Mouse (Mus musculus) heart, embryonic 15.5 days (tissue): ENCODE measurements around the gene Crxos. TPM values are rescaled to one million over a fixed set of nuclear protein-coding genes. Genes with fewer than 3 reads are reported as not detected.
"Not testable (repeated sequence)": the region's sequence is repeated elsewhere in the genome, so short reads cannot be mapped to it uniquely, and the experiment has no call there.

Experiments used
- ATAC-seq: fragments of 200-750 bp; cut with Nextera tagmentation; replicated peaks from 2 replicates; pipeline ENCODE4 v1.8.0; 2017; ENCODE audit warnings: low read depth, moderate TSS enrichment; ENCODE audit not compliant: insufficient number of reproducible peaks, insufficient read depth, low FRiP score
- H3K27ac ChIP-seq: fragments of 300-500 bp; sonication (generic); 2 replicates; pipeline ENCODE4 v1.5.1; 2015; ENCODE audit warnings: mild to moderate bottlenecking, inconsistent platforms
- H3K27me3 ChIP-seq: fragments of 300-500 bp; sonication (generic); 2 replicates; pipeline ENCODE4 v1.6.1; 2015; ENCODE audit warnings: inconsistent platforms
- H3K36me3 ChIP-seq: fragments of 300-500 bp; sonication (generic); 2 replicates; pipeline ENCODE4 v1.6.1; 2015; ENCODE audit warnings: mild to moderate bottlenecking, inconsistent platforms
- H3K4me1 ChIP-seq: fragments of 300-500 bp; sonication (generic); replicated peaks from 2 replicates; pipeline ENCODE4 v1.6.1; 2015; ENCODE audit warnings: inconsistent platforms
- H3K4me2 ChIP-seq: fragments of 300-500 bp; sonication (generic); 2 replicates; pipeline ENCODE4 v1.6.1; 2015; ENCODE audit warnings: inconsistent platforms, mild to moderate bottlenecking, moderate library complexity
- H3K4me3 ChIP-seq: fragments of 300-500 bp; sonication (generic); 2 replicates; pipeline ENCODE4 v1.5.1; 2015; ENCODE audit warnings: mild to moderate bottlenecking, inconsistent platforms
- H3K9ac ChIP-seq: fragments of 300-500 bp; sonication (generic); 2 replicates; pipeline ENCODE4 v1.6.1; 2015; ENCODE audit warnings: mild to moderate bottlenecking, inconsistent platforms
- H3K9me3 ChIP-seq: fragments of 300-500 bp; sonication (generic); replicated peaks from 2 replicates; pipeline ENCODE4 v1.6.1; 2016; ENCODE audit warnings: inconsistent platforms
- WGBS: fragments of 180-500 bp; shearing (Covaris S2); methylation state at CpG from one replicate; pipeline ENCODE4 v1.1.7; 2015; ENCODE audit warnings: mixed read lengths; 5-methylcytosine and 5-hydroxymethylcytosine counted together
- polyA plus RNA-seq: library from polyadenylated mRNA; unstranded; fragments of >200 nt; fragmentation: Nextera tagmentation; extraction: Ambion mirVana; gene quantifications from 2 replicates; pipeline ENCODE4 v1.2.1, GENCODE M21; 2015

Crxos gene
- polyA plus RNA-seq, 1 experiment from 2014 or later: not detected

DNA sequence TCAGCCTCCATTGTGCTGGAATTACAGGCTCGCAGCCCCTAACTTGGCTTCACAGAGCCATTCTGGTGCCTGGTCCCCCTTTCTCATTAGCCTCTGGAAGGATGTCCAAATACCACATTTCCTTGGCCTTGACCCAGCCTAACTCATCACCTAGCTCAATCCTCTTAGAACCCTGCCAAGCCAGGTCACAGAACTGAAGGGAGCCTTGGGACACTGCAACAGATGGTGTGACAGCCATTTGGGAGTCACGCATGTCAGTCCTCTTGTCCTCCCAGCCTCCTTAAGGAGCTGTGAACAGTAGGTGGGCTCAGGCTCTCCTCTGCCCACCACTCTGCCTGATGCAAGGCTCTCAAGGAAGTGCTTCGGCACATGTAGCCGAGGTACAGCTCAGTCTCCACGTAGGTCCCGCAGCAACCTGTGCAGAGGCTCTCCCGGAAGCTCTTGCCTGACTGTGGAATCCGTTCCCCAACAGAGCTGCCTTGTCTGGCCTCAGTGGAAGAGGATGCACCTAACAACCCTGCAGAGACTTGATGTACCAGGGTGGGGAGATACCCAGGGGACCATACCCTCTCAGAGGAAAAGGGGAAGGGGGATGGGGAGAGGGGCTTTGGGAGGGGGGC is 25.7 kb downstream of the Crxos start:
- no peaks in the 10 kb centered on the region for H3K4me1 ChIP-seq
- WGBS: 65% methylated on average over 8 of the region's 8 CpGs
- ATAC-seq: no peak
- H3K9me3 ChIP-seq: no peaks in the 10 kb centered on the region
- no peaks in the 10 kb centered on the region for H3K27me3 ChIP-seq
- no peak overlapping the region for H3K4me2 ChIP-seq
- no peak overlapping the region for H3K27ac ChIP-seq
- no peak overlapping the region for H3K4me3 ChIP-seq
- no peaks in the 10 kb centered on the region for H3K36me3 ChIP-seq
- H3K9ac ChIP-seq: no peak overlapping the region

DNA sequence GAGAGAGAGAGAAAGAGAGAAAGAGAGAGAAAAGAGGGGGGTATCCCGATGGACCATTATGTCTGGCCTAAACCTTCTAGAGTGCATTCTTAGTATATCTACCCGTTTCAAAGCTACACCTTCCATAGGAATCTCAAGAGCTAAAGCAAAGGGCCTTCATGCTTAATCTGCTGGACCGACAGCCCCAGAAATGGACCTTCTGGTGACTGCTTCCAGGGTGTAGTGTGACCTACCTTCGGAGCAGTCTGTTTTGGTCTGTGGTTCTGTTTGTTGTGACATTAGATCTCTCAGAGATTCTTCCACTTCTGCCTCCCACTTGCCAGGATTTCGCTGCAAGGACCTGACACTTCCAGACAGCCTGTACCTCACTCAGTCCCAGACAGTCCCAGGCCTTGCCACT is 28.1 kb downstream of the Crxos start:
- no peak overlapping the region for H3K9ac ChIP-seq
- H3K27me3 ChIP-seq: no peaks in the 10 kb centered on the region
- no peaks in the 10 kb centered on the region for H3K36me3 ChIP-seq
- ATAC-seq: no peak
- H3K4me2 ChIP-seq: no peak overlapping the region
- H3K4me1 ChIP-seq: no peaks in the 10 kb centered on the region
- 73% methylated on average over 5 of the region's 5 CpGs for WGBS
- no peak overlapping the region for H3K4me3 ChIP-seq
- no peak overlapping the region for H3K27ac ChIP-seq
- no peaks in the 10 kb centered on the region for H3K9me3 ChIP-seq

DNA sequence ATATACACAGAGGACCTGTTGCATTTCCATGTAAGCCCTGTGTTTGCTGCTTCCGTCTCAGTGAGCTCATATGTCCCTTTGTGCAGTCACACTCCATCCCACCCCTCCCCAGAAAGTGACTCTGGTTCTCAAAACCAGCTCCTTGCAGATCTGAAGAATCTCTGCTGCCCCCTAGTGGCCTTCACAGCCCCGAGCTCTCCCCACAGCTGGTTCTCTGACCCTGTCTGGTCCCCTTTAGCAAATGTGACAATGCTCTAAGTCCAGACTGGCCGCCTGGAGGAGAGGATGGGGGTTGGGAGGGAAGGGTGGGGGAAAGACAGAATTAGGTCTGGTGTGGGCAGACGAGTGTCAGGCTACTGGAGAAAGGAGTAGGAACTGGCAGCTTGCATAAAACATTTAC is 29.8 kb downstream of the Crxos start:
- ATAC-seq: peak; percentile 61
- Histone ChIP-seq H3K9me3 (no peaks in the 10 kb centered on the region), H3K36me3 (peaks cover 8% of the 10 kb centered on the region), H3K4me3 (no peak overlapping the region), H3K27ac (no peak overlapping the region), H3K4me2 (no peak overlapping the region), H3K9ac (no peak overlapping the region), H3K4me1 (no peaks in the 10 kb centered on the region), H3K27me3 (no peaks in the 10 kb centered on the region)
- whole genome bisulfite sequencing: 2% methylated on average over 4 of the region's 4 CpGs

DNA sequence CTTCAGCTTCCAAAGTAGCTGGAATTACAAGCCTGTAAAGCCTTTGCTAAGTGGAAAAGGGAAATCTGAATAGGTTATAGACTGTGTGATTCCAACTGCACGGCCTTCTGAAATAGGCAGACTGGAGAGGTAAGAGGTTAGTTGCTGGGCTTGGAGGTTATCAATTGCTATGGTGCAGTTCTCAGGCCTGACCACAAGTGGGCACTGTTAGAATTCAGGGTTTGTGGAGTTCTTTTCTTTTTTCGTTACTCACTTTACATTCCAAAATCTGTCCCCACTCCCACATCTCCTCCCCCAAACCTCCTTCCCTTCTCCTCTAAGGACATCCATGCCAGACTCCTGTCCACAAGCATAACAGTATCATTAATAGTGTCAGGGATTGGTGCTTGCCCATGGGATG is 31.8 kb downstream of the Crxos start:
- no peaks in the 10 kb centered on the region for H3K27me3 ChIP-seq
- H3K4me1 ChIP-seq: no peaks in the 10 kb centered on the region
- no peak overlapping the region for H3K27ac ChIP-seq
- peaks cover 23% of the 10 kb centered on the region for H3K36me3 ChIP-seq
- no peak overlapping the region for H3K9ac ChIP-seq
- H3K9me3 ChIP-seq: no peaks in the 10 kb centered on the region
- H3K4me3 ChIP-seq: no peak overlapping the region
- no peak for ATAC-seq
- no peak overlapping the region for H3K4me2 ChIP-seq
- WGBS: 29% methylated on average over 2 of the region's 2 CpGs

DNA sequence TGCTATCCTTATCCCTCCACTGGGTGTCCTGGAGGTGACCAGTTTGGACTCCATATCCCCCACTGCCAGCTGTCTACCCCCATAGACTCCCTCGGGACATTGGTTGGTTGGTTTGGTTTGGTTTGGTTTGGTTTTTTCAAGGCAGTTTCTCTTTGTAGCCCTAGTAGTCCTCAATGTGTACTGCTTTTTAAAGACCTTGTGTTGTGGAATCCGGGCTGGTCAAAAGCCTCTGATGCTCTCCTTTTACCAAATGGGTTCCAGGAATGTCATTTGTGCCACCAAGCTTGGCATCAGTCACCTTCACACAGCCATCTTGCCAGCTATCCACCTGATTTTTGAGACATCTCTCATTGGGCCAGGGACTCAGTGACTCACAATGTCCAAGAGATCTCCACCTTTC is 32.3 kb downstream of the Crxos start:
- ATAC-seq: no peak
- Histone ChIP-seq H3K36me3 (peaks cover 28% of the 10 kb centered on the region), H3K9ac (no peak overlapping the region), H3K9me3 (no peaks in the 10 kb centered on the region), H3K27me3 (no peaks in the 10 kb centered on the region), H3K4me1 (peaks cover 2% of the 10 kb centered on the region; the same call in 1 of the 2 replicates), H3K4me2 (no peak overlapping the region), H3K27ac (no peak overlapping the region), H3K4me3 (no peak overlapping the region)
- 83% methylated on average over 2 of the region's 2 CpGs for WGBS

DNA sequence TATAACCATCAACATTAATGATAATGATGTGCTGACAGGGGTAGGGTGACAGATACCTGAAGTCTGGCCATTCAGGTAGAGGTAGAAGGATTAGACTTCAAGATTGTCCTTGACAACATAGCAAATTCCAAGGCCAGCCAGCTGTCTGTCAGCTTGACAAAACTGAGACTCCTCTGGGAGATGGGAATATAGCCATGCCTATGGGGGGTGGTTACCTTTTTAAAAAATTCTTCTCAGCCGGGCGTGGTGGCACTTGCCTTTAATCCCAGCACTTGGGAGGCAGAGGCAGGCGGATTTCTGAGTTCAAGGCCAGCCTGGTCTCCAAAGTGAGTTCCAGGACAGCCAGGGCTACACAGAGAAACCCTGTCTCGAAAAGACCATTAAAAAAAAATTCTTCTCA is 33.3 kb downstream of the Crxos start:
- ATAC-seq, H3K4me2 ChIP-seq, H3K27me3 ChIP-seq, H3K9me3 ChIP-seq, H3K4me3 ChIP-seq, H3K9ac ChIP-seq, H3K27ac ChIP-seq: not testable (repeated sequence)
- H3K36me3 ChIP-seq: peaks cover 32% of the 10 kb centered on the region
- WGBS: 82% methylated on average over 4 of the region's 4 CpGs
- peaks cover 11% of the 10 kb centered on the region for H3K4me1 ChIP-seq

DNA sequence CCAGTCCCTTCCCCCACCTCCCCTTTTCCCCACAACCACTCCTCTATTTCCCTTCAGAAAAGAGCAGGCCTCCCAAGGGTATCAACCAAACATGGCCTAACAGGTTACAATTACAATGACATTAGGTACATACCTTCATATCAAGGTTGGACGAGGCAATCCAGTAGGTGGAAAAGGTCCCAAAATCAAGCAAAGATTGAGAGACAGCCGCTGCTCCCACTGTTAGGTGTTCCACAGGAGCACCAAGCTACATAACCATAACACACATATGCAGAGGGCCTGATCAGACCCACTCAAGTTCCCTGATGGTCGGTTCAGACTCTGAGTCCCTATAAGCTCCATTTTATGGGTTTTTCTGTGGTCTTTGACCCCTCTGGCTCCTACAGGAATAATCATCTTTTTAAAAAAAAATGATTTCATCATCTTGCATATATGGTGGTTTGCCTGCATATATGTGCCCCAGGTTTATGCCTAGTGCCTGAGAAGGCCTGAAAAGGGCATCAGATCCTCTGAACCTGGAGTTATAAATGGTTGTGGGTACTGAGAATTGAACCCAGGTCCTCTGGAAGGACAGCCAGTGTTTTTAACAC is 33.8 kb downstream of the Crxos start:
- H3K27me3 ChIP-seq: no peaks in the 10 kb centered on the region
- no peaks in the 10 kb centered on the region for H3K9me3 ChIP-seq
- 84% methylated on average over 3 of the region's 3 CpGs for WGBS
- H3K4me3 ChIP-seq: no peak overlapping the region
- ATAC-seq: no peak
- H3K36me3 ChIP-seq: peaks cover 32% of the 10 kb centered on the region
- H3K9ac ChIP-seq: no peak overlapping the region
- H3K4me2 ChIP-seq: no peak overlapping the region
- peaks cover 17% of the 10 kb centered on the region for H3K4me1 ChIP-seq
- H3K27ac ChIP-seq: no peak overlapping the region

DNA sequence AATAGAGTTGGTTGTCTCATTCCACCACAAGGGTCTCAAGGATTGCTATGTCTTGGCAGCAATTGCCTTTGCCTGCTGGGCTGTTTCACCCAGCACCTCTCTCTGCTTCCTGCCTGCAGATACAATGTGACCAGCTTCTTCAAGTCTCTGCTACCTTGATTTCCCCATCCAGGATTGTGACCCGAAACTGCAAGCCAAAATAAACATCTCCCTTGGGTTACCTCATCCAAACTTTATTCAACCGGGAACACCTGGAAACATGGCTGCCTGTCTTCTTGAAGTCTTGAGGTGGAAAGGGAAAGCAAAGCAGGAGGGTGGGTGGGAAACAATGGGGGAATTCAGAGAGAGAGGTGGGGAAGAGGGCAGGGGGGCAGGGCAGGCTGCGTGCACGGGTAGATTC is 34.6 kb downstream of the Crxos start:
- H3K9ac ChIP-seq: no peak overlapping the region

DNA sequence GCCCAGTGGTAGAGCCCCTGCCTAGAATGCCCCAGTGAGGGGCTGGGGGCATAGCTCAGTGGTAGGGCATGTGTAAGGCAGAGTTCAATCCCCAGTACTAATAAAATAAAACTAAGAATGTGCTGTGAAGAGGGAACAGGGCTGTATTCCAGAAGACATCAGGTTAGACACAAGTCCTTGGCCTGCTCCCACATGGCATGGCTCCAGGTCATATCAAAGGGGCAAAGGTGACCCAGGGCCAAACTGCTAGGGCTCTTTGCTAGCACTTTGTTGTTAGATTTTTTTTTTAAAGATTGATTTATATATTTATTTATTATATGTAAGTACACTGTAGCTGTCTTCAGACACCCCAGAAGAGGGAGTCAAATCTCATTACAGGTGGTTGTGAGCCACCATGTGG is 36.0 kb downstream of the Crxos start:
- no peak for ATAC-seq
- Histone ChIP-seq H3K9ac (no peak overlapping the region), H3K9me3 (no peaks in the 10 kb centered on the region), H3K4me3 (no peak overlapping the region), H3K27ac (no peak overlapping the region), H3K4me2 (no peak overlapping the region), H3K4me1 (peaks cover 27% of the 10 kb centered on the region), H3K27me3 (no peaks in the 10 kb centered on the region), H3K36me3 (peaks cover 32% of the 10 kb centered on the region)

More for the DNA sequence above, 34.6 kb downstream of the Crxos start:
- H3K27me3 ChIP-seq: no peaks in the 10 kb centered on the region
- no peak overlapping the region for H3K4me2 ChIP-seq
- H3K4me1 ChIP-seq: peaks cover 20% of the 10 kb centered on the region
- no peaks in the 10 kb centered on the region for H3K9me3 ChIP-seq
- H3K36me3 ChIP-seq: peaks cover 32% of the 10 kb centered on the region
- no peak for ATAC-seq
- WGBS: 86% methylated on average over 4 of the region's 4 CpGs
- no peak overlapping the region for H3K27ac ChIP-seq
- H3K4me3 ChIP-seq: no peak overlapping the region

DNA sequence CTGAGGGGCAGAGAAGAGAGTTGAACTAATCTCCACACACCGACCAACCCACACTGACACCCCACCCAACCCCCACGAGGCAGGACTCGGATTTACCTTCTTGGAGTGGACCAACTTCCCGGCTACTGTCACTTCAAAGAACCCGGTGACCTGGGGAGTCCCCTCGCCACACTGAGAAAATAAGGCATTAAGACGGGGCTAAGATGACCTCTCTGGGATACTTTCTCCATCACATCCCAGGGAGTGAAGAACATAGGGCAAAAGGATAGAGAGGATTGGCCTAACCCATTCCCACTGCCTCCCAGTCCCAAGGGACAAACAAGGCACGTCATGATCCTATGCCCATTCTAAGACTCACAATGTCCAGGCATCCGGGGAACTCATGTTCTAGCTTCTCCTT is 37.5 kb downstream of the Crxos start:
- ATAC-seq: no peak
- H3K36me3 ChIP-seq: peaks cover 32% of the 10 kb centered on the region
- peak overlapping the region; percentile 76; the same call in 1 of the 2 replicates for H3K4me2 ChIP-seq
- no peak overlapping the region for H3K9ac ChIP-seq
- H3K9me3 ChIP-seq: no peaks in the 10 kb centered on the region
- no peak overlapping the region for H3K27ac ChIP-seq
- H3K4me1 ChIP-seq: peaks cover 27% of the 10 kb centered on the region
- WGBS: 86% methylated on average over 9 of the region's 9 CpGs
- H3K27me3 ChIP-seq: no peaks in the 10 kb centered on the region
- H3K4me3 ChIP-seq: 0 out of 2 replicates have a peak overlapping the region, but pooled peaks have one; percentile 75

DNA sequence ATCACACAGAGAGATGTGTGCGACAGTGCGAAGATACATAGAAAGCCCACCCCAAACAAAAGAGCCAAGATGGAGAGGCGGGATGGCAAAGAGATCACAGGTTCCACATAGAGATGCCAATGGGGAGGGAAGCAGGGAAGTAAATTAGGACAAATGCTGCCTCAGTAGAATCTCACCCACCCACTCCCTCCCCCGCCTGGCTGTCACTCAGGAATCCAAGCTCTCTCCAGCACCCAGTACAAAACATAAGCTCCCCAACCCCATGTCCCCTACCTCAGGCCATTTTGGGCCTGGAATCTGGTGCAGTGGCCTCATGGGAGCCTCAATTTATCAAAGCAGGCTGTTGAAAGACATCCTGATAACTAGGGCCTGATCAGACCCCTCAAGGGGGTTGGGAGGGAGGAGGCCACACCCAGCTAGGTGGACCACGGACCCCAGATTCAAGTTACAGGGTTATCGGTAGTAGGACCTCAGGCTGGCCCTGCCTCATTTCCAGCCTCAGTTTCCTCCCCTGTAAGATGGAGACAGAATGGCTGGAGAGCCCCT is 38.3 kb downstream of the Crxos start:
- Histone ChIP-seq H3K27ac (no peak overlapping the region), H3K4me3 (peak overlapping the region; percentile 75), H3K27me3 (no peaks in the 10 kb centered on the region), H3K4me2 (peak overlapping the region; percentile 76), H3K9ac (peak overlapping the region; percentile 70), H3K36me3 (peaks cover 32% of the 10 kb centered on the region), H3K9me3 (no peaks in the 10 kb centered on the region), H3K4me1 (peaks cover 27% of the 10 kb centered on the region)
- no peak for ATAC-seq
- 67% methylated on average over 6 of the region's 6 CpGs for WGBS

DNA sequence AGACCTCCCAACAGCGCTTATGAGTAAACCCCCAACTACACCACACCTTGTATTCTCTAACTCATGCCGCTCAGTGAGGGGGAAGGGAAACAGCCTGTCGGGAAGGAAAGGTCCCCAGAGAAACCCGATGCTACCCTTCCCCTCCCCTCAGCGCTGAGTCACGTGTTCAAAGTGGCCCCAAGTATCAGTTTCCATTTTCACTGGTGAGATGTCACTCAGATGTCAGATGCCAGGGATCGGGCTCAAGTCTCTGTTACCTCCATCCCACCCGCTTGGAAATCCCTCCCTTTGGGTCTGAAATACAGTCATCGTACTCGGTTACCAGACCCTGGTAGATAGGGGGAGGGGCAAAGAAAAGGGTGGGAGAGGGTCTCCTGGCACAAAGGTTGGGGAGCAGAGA is 39.4 kb downstream of the Crxos start:
- peak; percentile 53 for ATAC-seq
- no peaks in the 10 kb centered on the region for H3K9me3 ChIP-seq
- H3K9ac ChIP-seq: peak overlapping the region; percentile 70
- H3K4me3 ChIP-seq: peak overlapping the region; percentile 75
- H3K36me3 ChIP-seq: peaks cover 28% of the 10 kb centered on the region
- no peaks in the 10 kb centered on the region for H3K27me3 ChIP-seq
- WGBS: under 1% methylated on average over 10 of the region's 10 CpGs
- H3K27ac ChIP-seq: peak overlapping the region; percentile 76
- peaks cover 27% of the 10 kb centered on the region for H3K4me1 ChIP-seq
- H3K4me2 ChIP-seq: peak overlapping the region; percentile 76
